Mouse (Mus musculus): Measurements from ENCODE around the gene Cmpk2.
"Not testable (repeated sequence)": the region's sequence is repeated elsewhere in the genome, so short reads cannot be mapped to it uniquely, and the experiment has no call there.

Cmpk2 gene

GRCm38 (mm10) chr12:26485738-26486580 is 17.0 kb downstream of the Cmpk2 start:
- DNase-seq = not testable (repeated sequence)

- no peak for DNase-seq
Measured at GRCm38 (mm10) chr12:26487874-26488616, 19.0 kb downstream of the Cmpk2 start.

- no peak for DNase-seq
Measured at GRCm38 (mm10) chr12:26488617-26489274, 19.7 kb downstream of the Cmpk2 start.

GRCm38 (mm10) chr12:26489942-26490341 is 20.9 kb downstream of the Cmpk2 start:
- DNase-seq = peak; percentile 7 to 30

- DNase-seq = no peak
Measured at GRCm38 (mm10) chr12:26501042-26501441, 32.0 kb downstream of the Cmpk2 start.

- no peak for DNase-seq
Measured at GRCm38 (mm10) chr12:26510971-26511370, 42.0 kb downstream of the Cmpk2 start.

- DNase-seq = no peak
Measured at GRCm38 (mm10) chr12:26518206-26518605, 49.2 kb downstream of the Cmpk2 start.

- peak; percentile 5 to 13 for DNase-seq
Measured at GRCm38 (mm10) chr12:26524943-26525697, 56.1 kb downstream of the Cmpk2 start.

- no peak for DNase-seq
Measured at GRCm38 (mm10) chr12:26525698-26526026, 56.7 kb downstream of the Cmpk2 start.
